Mouse (Mus musculus) midbrain, embryonic 13.5 days (tissue): ENCODE data around the gene Klf13. TPM values are rescaled to one million over a fixed set of nuclear protein-coding genes. Genes with fewer than 3 reads are reported as not detected.

Experiments used
- ATAC-seq: fragments of 200-750 bp; cut with Nextera tagmentation; 2 replicates; pipeline ENCODE4 v1.8.0; 2017; ENCODE audit warnings: mild to moderate bottlenecking, moderate TSS enrichment, moderate library complexity
- H3K27ac ChIP-seq: fragments of 300-500 bp; sonication (generic); 2 replicates; pipeline ENCODE4 v1.5.1; 2015; ENCODE audit warnings: inconsistent platforms, mild to moderate bottlenecking, moderate library complexity
- H3K27me3 ChIP-seq: fragments of 300-500 bp; sonication (generic); 2 replicates; pipeline ENCODE4 v1.6.1; 2015; ENCODE audit warnings: mild to moderate bottlenecking, inconsistent platforms
- H3K36me3 ChIP-seq: fragments of 300-500 bp; sonication (generic); 2 replicates; pipeline ENCODE4 v1.6.1; 2015; ENCODE audit warnings: mild to moderate bottlenecking, inconsistent platforms
- H3K4me1 ChIP-seq: fragments of 300-500 bp; sonication (generic); replicated peaks from 2 replicates; pipeline ENCODE4 v1.6.1; 2015; ENCODE audit warnings: inconsistent platforms
- H3K4me2 ChIP-seq: fragments of 300-500 bp; sonication (generic); replicated peaks from 2 replicates; pipeline ENCODE4 v1.6.1; 2015; ENCODE audit warnings: moderate library complexity, mild to moderate bottlenecking, inconsistent platforms
- H3K4me3 ChIP-seq: fragments of 300-500 bp; sonication (generic); replicated peaks from 2 replicates; pipeline ENCODE4 v1.5.1; 2015; ENCODE audit warnings: mild to moderate bottlenecking, inconsistent platforms
- H3K9ac ChIP-seq: fragments of 300-500 bp; sonication (generic); replicated peaks from 2 replicates; pipeline ENCODE4 v1.6.1; 2015; ENCODE audit warnings: mild to moderate bottlenecking, inconsistent platforms
- H3K9me3 ChIP-seq: fragments of 300-500 bp; sonication (generic); 2 replicates; pipeline ENCODE4 v1.6.1; 2016; ENCODE audit warnings: mild to moderate bottlenecking, inconsistent platforms
- WGBS: fragments of 180-500 bp; shearing (Covaris S2); methylation state at CpG from one replicate; pipeline ENCODE4 v1.1.7; 2015; 5-methylcytosine and 5-hydroxymethylcytosine counted together
- polyA plus RNA-seq: library from polyadenylated mRNA; unstranded; fragments of >200 nt; fragmentation: Nextera tagmentation; extraction: Ambion mirVana; gene quantifications from 2 replicates; pipeline ENCODE4 v1.2.1, GENCODE M21; 2015

Klf13 gene
- polyA plus RNA-seq = 24.4 and 24.7 TPM in 2 replicates

DNA sequence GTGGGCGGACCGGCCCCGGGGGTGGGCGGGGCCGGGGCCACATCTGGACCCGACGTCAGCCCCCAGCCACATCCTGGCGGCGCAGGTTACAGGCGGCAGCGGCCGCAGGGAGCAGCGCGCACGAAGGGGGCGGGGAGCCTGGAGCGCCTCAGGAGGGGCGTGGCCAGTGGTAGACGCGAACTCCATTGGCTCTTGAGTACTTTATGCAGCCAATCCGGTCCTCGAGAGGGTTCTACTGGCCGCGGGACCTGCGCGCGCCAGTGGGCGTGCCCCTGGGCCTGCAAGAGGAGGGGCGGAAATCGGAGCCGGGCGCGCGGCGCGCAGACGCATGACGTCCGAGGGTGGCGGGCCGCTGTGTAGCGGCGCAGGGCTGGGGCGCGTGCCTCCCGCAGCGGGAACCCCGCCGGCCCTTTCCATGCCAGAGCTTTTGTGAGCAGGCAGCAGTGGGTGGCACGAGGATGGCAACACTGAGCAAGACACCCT, at the start of gene Klf13:
Klf13 (minus strand) TSS at position 2 of the 483 bp plus-strand sequence.
- peak within 1 kb of the TSS; percentile 90 for H3K9ac ChIP-seq
- no peaks in the 10 kb centered on the region for H3K36me3 ChIP-seq
- peak within 1 kb of the TSS; percentile 93 for H3K4me2 ChIP-seq
- H3K9me3 ChIP-seq = no peaks in the 10 kb centered on the region
- H3K4me3 ChIP-seq = peak within 1 kb of the TSS; percentile 80
- peak; percentile 93 for ATAC-seq
- under 1% methylated on average over 48 of the region's 50 CpGs for WGBS
- peak within 1 kb of the TSS; percentile 96 for H3K27ac ChIP-seq
- peaks cover 34% of the 10 kb centered on the region for H3K4me1 ChIP-seq
- H3K27me3 ChIP-seq = peaks cover 5% of the 10 kb centered on the region

DNA sequence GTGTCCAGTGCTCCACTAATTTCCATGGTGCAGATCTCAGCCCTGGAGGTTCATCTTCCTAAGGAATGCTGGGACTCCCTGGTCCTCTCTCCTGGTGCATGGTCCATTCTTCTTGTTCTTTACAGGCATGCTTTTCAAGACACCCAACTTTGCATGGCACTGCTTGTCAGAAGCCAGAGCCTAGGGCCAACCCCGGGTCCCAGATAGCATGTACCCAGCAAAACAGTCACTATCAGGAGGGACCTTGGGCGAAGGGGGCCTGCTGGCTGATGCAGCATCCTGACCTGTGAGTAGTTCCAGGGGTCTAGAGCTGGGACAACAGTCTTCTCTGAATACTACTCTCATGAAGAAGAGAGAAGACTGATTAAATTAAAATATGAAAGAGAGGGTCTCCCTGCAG, 49.7 kb upstream of the Klf13 start:
- 87% methylated on average over 2 of the region's 2 CpGs for WGBS
- no peaks in the 10 kb centered on the region for H3K36me3 ChIP-seq
- H3K4me3 ChIP-seq = no peak overlapping the region
- H3K9me3 ChIP-seq = no peaks in the 10 kb centered on the region
- no peak overlapping the region for H3K9ac ChIP-seq
- ATAC-seq = no peak
- no peaks in the 10 kb centered on the region for H3K27me3 ChIP-seq
- H3K4me1 ChIP-seq = peaks cover 18% of the 10 kb centered on the region
- H3K4me2 ChIP-seq = no peak overlapping the region
- no peak overlapping the region for H3K27ac ChIP-seq

DNA sequence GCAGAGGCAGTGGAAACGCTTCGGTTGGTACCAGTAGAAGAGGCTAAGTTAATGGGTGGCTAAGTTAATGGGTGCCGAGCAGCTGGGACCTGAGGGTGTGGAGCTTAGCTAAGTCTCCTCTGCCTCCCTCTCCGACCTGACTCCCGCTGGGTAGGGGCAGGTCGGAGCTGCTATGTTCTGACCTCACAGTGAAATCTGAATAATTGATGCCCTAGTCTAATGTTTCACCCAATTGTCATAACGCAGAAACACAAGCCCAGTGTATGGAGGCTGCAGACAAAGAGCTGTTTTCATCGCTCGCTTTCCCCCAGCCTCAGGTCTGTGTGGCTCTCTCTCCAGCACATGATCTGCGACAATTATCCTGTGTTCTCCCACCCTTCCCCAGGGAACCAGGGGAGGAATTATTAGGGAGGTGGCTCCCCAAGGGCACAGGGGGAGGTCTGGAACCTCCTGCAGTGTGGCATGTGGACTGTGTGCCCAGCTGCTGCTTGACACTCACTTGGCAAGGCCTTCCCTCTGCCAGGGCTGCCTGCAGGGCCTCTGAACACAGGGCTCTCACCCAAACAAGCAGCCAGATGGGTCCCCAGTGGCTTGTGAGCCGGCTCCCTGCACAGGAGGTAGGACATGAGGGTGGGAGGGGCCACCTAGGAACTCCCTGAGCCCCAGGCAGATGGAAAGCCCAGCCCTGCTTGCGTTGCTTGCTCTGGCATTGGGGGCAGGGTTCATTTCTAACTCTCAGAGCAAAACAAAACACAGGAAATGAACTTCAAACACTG, 47.9 kb upstream of the Klf13 start:
- Histone ChIP-seq H3K9me3 (no peaks in the 10 kb centered on the region), H3K9ac (peak overlapping the region; percentile 53), H3K36me3 (no peaks in the 10 kb centered on the region), H3K27ac (peak overlapping the region; percentile 84), H3K4me2 (peak overlapping the region; percentile 19; the same call in 1 of the 2 replicates), H3K27me3 (no peaks in the 10 kb centered on the region), H3K4me3 (no peak overlapping the region), H3K4me1 (peaks cover 18% of the 10 kb centered on the region)
- ATAC-seq = peak; percentile 87
- WGBS = 22% methylated on average over 12 of the region's 12 CpGs

DNA sequence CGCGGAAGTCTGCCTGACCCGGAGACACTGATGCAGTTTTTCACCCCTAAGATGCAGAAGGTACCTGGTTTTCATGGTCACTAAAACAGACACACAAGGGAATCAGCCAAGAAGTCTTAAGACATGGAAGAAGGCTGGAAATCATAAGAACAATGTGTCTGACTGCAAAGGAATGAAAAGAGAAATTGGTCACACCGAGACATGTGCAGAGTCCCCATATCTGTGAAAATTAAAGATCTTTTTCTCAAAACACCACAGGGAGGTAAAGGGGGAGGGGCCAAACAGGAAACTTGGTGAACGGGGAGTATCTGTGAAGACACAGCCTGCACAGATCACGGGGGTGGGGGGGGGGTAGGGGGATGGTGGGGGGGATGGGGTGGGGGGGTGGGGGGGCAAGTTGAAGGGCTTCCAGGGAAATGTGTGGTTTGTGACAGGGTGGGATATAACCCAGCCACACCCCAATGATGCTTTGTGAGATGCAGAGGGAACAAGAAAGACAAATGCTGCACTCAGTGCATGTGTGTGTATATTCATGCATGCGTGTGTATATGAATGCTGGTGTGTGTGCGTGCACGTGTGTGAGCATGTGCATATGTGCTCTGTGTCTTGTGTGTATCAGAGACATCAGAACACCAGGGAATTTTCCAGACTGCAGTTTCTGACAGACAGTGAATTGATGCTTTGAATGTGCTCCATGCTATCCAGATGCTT, 47.1 kb upstream of the Klf13 start:
- peak; percentile 37; the same call in 1 of the 2 replicates for ATAC-seq
- peaks cover 18% of the 10 kb centered on the region for H3K4me1 ChIP-seq
- peak overlapping the region; percentile 84 for H3K27ac ChIP-seq
- H3K27me3 ChIP-seq = no peaks in the 10 kb centered on the region
- no peak overlapping the region for H3K4me2 ChIP-seq
- H3K36me3 ChIP-seq = no peaks in the 10 kb centered on the region
- H3K9me3 ChIP-seq = no peaks in the 10 kb centered on the region
- 71% methylated on average over 9 of the region's 9 CpGs for WGBS
- no peak overlapping the region for H3K9ac ChIP-seq
- H3K4me3 ChIP-seq = no peak overlapping the region

DNA sequence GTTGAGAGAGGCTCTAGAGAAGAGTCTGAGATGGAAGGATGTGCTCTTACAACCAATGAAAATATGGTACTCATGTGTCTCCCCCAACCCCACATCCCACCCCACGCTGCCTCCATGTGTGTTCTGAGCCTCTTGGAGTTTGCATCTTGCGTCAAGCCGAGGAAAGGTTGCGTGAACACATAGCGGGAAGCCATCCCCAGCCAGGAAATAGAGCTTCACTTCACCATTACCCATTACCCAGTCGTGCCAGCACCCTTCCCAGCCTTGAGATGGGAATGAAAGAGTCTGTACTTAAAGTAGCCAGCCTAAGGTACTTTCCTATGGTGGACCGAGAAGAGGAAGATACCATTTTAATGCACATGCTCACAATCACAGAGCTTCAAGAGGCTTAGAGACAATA, 46.6 kb upstream of the Klf13 start:
- Histone ChIP-seq H3K36me3 (no peaks in the 10 kb centered on the region), H3K27ac (no peak overlapping the region), H3K4me1 (peaks cover 18% of the 10 kb centered on the region), H3K4me2 (no peak overlapping the region), H3K4me3 (no peak overlapping the region), H3K27me3 (no peaks in the 10 kb centered on the region), H3K9me3 (no peaks in the 10 kb centered on the region), H3K9ac (no peak overlapping the region)
- ATAC-seq = no peak
- WGBS = 87% methylated on average over 7 of the region's 7 CpGs

DNA sequence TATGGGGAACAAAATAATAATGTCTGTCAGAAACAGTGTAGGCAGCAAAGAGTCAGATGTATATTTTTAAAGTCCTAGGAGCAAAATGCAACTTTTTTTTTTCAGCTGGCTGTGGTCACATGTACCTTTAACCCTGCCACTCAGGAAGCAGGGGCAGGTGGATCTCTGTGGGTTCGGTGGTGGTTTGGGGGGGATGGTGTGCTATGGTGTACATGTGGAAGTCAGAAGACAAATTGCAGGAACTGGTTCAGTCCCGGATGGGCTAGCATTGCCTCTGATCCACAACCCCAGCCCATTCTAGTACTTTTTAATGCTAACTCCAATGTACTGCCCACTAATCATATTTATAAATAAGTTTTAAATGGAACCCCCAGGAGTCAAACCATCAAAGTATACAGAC, 45.6 kb upstream of the Klf13 start:
- Histone ChIP-seq H3K9ac (no peak overlapping the region), H3K9me3 (no peaks in the 10 kb centered on the region), H3K36me3 (no peaks in the 10 kb centered on the region), H3K4me3 (no peak overlapping the region), H3K27me3 (no peaks in the 10 kb centered on the region), H3K4me2 (no peak overlapping the region), H3K27ac (no peak overlapping the region), H3K4me1 (peaks cover 18% of the 10 kb centered on the region)
- no peak for ATAC-seq
- 94% methylated on average over 2 of the region's 2 CpGs for WGBS

DNA sequence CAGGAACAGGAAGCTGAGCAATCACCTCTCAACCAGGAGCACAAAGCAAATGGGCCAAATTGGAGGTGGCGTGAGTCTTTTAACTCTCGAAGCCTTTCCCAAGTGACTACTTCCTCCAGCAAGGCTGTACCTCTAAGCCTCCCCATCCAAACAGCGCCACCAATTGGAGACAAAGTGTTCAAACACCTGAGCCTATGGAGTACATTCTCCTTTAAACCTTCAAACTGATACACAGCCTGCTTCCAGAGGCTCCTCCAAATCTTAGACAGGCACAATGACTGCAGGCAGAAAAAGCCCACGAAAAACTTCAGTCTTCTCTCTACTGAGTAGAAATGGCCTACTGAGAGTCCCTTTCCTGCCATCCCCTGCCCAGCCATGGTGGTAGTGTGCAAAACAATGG, 38.9 kb upstream of the Klf13 start:
- no peak for ATAC-seq
- Histone ChIP-seq H3K27me3 (no peaks in the 10 kb centered on the region), H3K9me3 (no peaks in the 10 kb centered on the region), H3K4me3 (no peak overlapping the region), H3K27ac (no peak overlapping the region), H3K36me3 (no peaks in the 10 kb centered on the region), H3K4me2 (no peak overlapping the region), H3K4me1 (no peaks in the 10 kb centered on the region), H3K9ac (no peak overlapping the region)
- 92% methylated on average over 4 of the region's 4 CpGs for WGBS

DNA sequence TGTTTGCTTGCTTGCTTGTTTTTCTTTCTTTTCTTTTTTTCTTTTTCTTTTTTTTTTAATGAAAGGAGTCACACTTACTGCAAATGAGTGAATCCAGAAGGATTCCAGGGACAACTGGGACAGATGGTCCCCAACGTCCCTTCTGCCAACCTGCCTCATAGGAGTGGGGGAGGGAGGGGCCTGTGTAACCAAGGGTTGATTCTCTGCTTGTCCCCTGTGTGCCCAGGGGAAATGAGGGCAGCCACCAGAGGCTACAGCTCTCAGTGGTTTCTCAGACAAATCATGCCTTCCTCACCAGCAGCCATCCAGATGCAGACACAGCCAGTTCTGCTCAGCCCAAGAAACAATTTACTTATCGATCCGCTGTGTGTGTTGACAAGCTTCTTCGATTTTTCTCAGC, 32.3 kb upstream of the Klf13 start:
- no peak for ATAC-seq
- Histone ChIP-seq H3K27ac (no peak overlapping the region), H3K36me3 (no peaks in the 10 kb centered on the region), H3K27me3 (no peaks in the 10 kb centered on the region), H3K4me2 (no peak overlapping the region), H3K4me3 (no peak overlapping the region), H3K9me3 (no peaks in the 10 kb centered on the region), H3K9ac (no peak overlapping the region), H3K4me1 (peaks cover 14% of the 10 kb centered on the region)
- 65% methylated on average over 4 of the region's 4 CpGs for WGBS

DNA sequence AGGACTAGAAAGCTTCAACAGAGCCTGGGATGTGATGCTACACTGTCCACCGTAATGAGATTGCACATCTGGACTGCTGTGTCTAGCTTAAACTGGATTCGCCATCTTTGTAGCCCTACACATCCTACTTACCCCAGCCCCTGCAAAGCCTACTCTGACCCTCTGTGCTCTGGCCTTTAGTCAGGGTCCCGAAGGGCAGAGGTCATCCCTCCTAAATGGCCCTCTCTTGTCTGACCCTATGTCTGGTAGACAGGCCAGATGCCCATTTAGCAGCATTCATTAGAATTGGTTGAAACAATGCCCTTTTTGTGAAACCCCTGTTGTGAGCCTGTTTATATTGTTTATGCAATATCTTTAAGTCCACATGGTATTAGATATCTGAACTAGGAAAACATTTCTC, 31.2 kb upstream of the Klf13 start:
- Histone ChIP-seq H3K36me3 (no peaks in the 10 kb centered on the region), H3K9ac (no peak overlapping the region), H3K4me2 (no peak overlapping the region), H3K9me3 (no peaks in the 10 kb centered on the region), H3K27me3 (no peaks in the 10 kb centered on the region), H3K4me3 (no peak overlapping the region), H3K27ac (no peak overlapping the region), H3K4me1 (peaks cover 20% of the 10 kb centered on the region)
- WGBS = 50% methylated on average over 3 of the region's 3 CpGs
- no peak for ATAC-seq

DNA sequence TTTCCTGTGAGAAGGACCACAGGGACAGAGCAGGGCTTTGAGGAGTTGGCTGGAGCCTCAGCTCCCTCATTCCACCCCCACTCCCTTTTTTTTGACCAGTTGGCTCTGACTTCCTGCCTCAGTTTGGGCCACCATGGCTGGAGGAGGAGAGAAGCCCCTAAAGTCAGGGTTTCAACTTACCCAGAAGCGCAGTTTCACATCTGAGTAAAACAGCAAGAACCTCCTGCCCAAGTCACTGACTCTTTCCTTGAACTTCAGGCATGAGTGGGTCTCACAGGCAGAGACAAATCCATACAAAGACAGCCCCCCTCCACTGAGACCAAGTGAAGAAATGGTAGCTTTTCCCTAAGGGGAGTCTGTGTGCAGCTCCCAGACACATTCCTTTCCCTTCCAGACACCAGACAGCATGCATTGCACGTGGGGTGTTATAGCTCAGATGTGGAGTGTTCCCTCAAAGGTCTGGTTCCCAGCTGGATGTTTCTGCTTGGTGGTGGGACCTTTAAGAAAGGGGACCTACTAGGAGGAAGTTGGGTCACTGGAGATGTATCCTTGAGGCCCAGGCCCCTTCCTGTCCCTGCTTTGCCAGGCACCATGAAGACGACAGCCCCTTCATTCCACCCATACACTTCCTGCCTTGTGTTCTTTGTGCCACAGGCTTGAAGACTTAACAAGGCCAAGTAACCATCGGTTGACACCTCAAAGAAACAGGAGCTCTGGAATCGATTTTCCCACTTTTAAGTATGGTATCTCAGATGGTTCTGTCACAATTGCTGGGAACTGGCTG, 27.1 kb upstream of the Klf13 start:
- Histone ChIP-seq H3K4me3 (no peak overlapping the region), H3K36me3 (no peaks in the 10 kb centered on the region), H3K4me2 (no peak overlapping the region), H3K4me1 (peaks cover 24% of the 10 kb centered on the region), H3K9me3 (no peaks in the 10 kb centered on the region), H3K27ac (peak overlapping the region; percentile 45), H3K9ac (no peak overlapping the region), H3K27me3 (no peaks in the 10 kb centered on the region)
- 83% methylated on average over 5 of the region's 5 CpGs for WGBS
- ATAC-seq = no peak

DNA sequence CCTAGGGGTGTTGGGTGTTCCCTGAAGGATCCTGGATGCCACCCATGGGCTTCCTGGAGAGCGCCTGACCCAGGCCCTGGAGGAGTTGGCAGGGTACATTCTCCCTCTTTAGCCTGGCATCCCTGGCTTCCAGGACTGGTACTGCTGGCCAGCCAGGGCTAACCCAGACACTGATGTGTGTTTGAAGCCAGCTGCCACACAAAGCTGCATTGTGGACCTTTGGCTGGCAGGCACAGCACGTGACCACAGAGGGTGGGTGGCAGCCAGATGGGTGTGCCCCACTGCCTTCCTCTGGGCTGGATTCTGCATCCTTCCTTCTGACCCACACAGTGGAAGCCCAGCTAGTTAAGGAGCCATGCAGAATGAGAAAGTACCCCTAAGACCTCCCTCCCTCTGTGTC, 26.4 kb upstream of the Klf13 start:
- Histone ChIP-seq H3K4me2 (no peak overlapping the region), H3K4me1 (peaks cover 19% of the 10 kb centered on the region), H3K4me3 (no peak overlapping the region), H3K27ac (peak overlapping the region; percentile 45), H3K9me3 (no peaks in the 10 kb centered on the region), H3K27me3 (no peaks in the 10 kb centered on the region), H3K9ac (0 out of 2 replicates have a peak overlapping the region, but pooled peaks have one; percentile 1), H3K36me3 (no peaks in the 10 kb centered on the region)
- ATAC-seq = peak; percentile 77
- 64% methylated on average over 2 of the region's 2 CpGs for WGBS

DNA sequence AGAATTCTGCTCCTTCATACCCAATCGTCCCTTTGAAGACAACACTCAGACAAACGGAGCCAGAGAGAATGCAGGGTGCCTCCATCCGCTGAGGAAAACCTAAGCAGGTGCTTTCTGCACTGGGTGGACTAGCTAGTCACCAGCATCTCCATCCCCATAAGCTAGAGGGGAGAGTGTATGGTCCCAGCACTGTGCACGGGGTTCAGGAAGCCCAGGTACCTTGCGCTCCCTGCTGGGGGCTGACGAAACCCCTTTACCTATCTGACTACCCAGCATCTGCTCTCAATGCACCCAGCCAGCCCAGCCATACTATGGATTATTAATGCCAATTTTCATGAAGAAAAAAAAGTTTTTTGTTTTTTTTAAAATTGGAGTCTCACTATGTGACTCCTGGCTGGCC, 25.4 kb upstream of the Klf13 start:
- H3K4me2 ChIP-seq = no peak overlapping the region
- no peak overlapping the region for H3K27ac ChIP-seq
- H3K9ac ChIP-seq = no peak overlapping the region
- no peaks in the 10 kb centered on the region for H3K27me3 ChIP-seq
- H3K4me3 ChIP-seq = no peak overlapping the region
- peaks cover 18% of the 10 kb centered on the region for H3K4me1 ChIP-seq
- no peak for ATAC-seq
- no peaks in the 10 kb centered on the region for H3K36me3 ChIP-seq
- no peaks in the 10 kb centered on the region for H3K9me3 ChIP-seq
- WGBS = 78% methylated on average over 6 of the region's 6 CpGs
